Mouse (Mus musculus) embryonic fibroblast, embryonic 13.5 days (primary cell): Measurements from ENCODE around the gene Tspo2. TPM values are rescaled to one million over a fixed set of nuclear protein-coding genes. Genes with fewer than 3 reads are reported as not detected.

Source experiments
- H3K27ac ChIP-seq: 2 replicates; pipeline ENCODE4 v1.5.1; 2012; ENCODE audit warnings: low read length, control low read depth, inconsistent platforms; ENCODE audit not compliant: insufficient read depth
- H3K4me1 ChIP-seq: 2 replicates; pipeline ENCODE4 v1.6.1; 2011; ENCODE audit warnings: low read length; ENCODE audit not compliant: control insufficient read depth, insufficient read depth
- H3K4me3 ChIP-seq: 2 replicates; pipeline ENCODE4 v1.5.1; 2011; ENCODE audit warnings: mild to moderate bottlenecking, control low read depth, low read length; ENCODE audit not compliant: insufficient read depth
- CTCF ChIP-seq: IDR thresholded peaks from 2 replicates; pipeline ENCODE4 v1.5.1; 2011; ENCODE audit warnings: mild to moderate bottlenecking, control low read depth, low read length, moderate library complexity, borderline replicate concordance; ENCODE audit not compliant: insufficient read depth
- POLR2A ChIP-seq: IDR thresholded peaks from 2 replicates; pipeline ENCODE4 v1.6.1; 2011; ENCODE audit warnings: low read depth, mild to moderate bottlenecking, control low read depth, low read length, moderate library complexity
- polyA plus RNA-seq: library from polyadenylated mRNA; stranded (reverse); fragments of >200 nt; gene quantifications from 2 replicates; pipeline ENCODE4 v1.2.4, GENCODE M21; 2011; ENCODE audit warnings: low read depth; ENCODE audit not compliant: missing spikeins, insufficient read length

Gene Tspo2
- polyA plus RNA-seq, 1 experiment = not detected

GRCm38 (mm10) chr17:48451753-48452444, 577 bp upstream of the Tspo2 start:
- no peak overlapping the region for H3K4me3 ChIP-seq
- H3K4me1 ChIP-seq = no peaks in the 10 kb centered on the region
- no peak for TF ChIP-seq CTCF
- no peak for TF ChIP-seq POLR2A
- H3K27ac ChIP-seq = no peak overlapping the region

- no peak for TF ChIP-seq POLR2A
- TF ChIP-seq CTCF = no peak
- Histone ChIP-seq H3K4me3 (no peak overlapping the region), H3K4me1 (no peaks in the 10 kb centered on the region), H3K27ac (no peak overlapping the region)
Observed at GRCm38 (mm10) chr17:48450666-48451352, 513 bp downstream of the Tspo2 start.

GRCm38 (mm10) chr17:48447675-48448074, 3.6 kb downstream of the Tspo2 start:
- Histone ChIP-seq H3K4me1 (no peaks in the 10 kb centered on the region), H3K27ac (no peak overlapping the region), H3K4me3 (no peak overlapping the region)
- TF ChIP-seq POLR2A (no peak), CTCF (no peak)

- Histone ChIP-seq H3K4me1 (no peaks in the 10 kb centered on the region), H3K27ac (no peak overlapping the region), H3K4me3 (no peak overlapping the region)
- TF ChIP-seq POLR2A (no peak), CTCF (no peak)
Observed at GRCm38 (mm10) chr17:48443542-48444145, 7.7 kb downstream of the Tspo2 start.

- Histone ChIP-seq H3K4me1 (no peaks in the 10 kb centered on the region), H3K4me3 (no peak overlapping the region), H3K27ac (no peak overlapping the region)
- TF ChIP-seq POLR2A (no peak), CTCF (no peak)
Observed at GRCm38 (mm10) chr17:48442745-48443457, 8.4 kb downstream of the Tspo2 start.

GRCm38 (mm10) chr17:48437421-48437911, 13.9 kb downstream of the Tspo2 start:
- H3K4me1 ChIP-seq = no peaks in the 10 kb centered on the region
- no peak for TF ChIP-seq POLR2A
- TF ChIP-seq CTCF = no peak
- no peak overlapping the region for H3K4me3 ChIP-seq
- H3K27ac ChIP-seq = no peak overlapping the region

- H3K4me1 ChIP-seq = no peaks in the 10 kb centered on the region
- H3K27ac ChIP-seq = no peak overlapping the region
- TF ChIP-seq CTCF (no peak), POLR2A (no peak)
- no peak overlapping the region for H3K4me3 ChIP-seq
Observed at GRCm38 (mm10) chr17:48436487-48436886, 14.8 kb downstream of the Tspo2 start.

GRCm38 (mm10) chr17:48434479-48434878, 16.8 kb downstream of the Tspo2 start:
- Histone ChIP-seq H3K4me3 (no peak overlapping the region), H3K27ac (no peak overlapping the region)
- no peak for TF ChIP-seq POLR2A
- TF ChIP-seq CTCF = no peak

GRCm38 (mm10) chr17:48433689-48434330, 17.5 kb downstream of the Tspo2 start:
- H3K27ac ChIP-seq = no peak overlapping the region
- TF ChIP-seq POLR2A = no peak
- H3K4me3 ChIP-seq = no peak overlapping the region
- H3K4me1 ChIP-seq = no peaks in the 10 kb centered on the region

More at GRCm38 (mm10) chr17:48434479-48434878, 16.8 kb downstream of the Tspo2 start:
- H3K4me1 ChIP-seq = no peaks in the 10 kb centered on the region

- H3K4me1 ChIP-seq = no peaks in the 10 kb centered on the region
- no peak overlapping the region for H3K4me3 ChIP-seq
- TF ChIP-seq POLR2A (no peak), CTCF (no peak)
- no peak overlapping the region for H3K27ac ChIP-seq
Observed at GRCm38 (mm10) chr17:48433006-48433655, 18.2 kb downstream of the Tspo2 start.
